Mouse (Mus musculus) neural tube, embryonic 11.5 days (tissue): ENCODE data around the gene Hmga1b. TPM values are rescaled to one million over a fixed set of nuclear protein-coding genes. Genes with fewer than 3 reads are reported as not detected.
"Not testable (repeated sequence)": the region's sequence is repeated elsewhere in the genome, so short reads cannot be mapped to it uniquely, and the experiment has no call there.

Experiments
- ATAC-seq: fragments of 200-750 bp; cut with Nextera tagmentation; 2 replicates; pipeline ENCODE4 v1.8.0; 2017; ENCODE audit warnings: moderate number of reproducible peaks, mild to moderate bottlenecking, moderate TSS enrichment, moderate library complexity; ENCODE audit not compliant: insufficient read depth, low FRiP score, low TSS enrichment
- DNase-seq: peaks from one replicate; pipeline ENCODE4 v3.0.0-alpha.2; 2015; ENCODE audit warnings: low spot score
- H3K27ac ChIP-seq: fragments of 300-500 bp; sonication (generic); 2 replicates; pipeline ENCODE4 v1.5.1; 2014; ENCODE audit warnings: low read depth, mild to moderate bottlenecking, low read length
- H3K27me3 ChIP-seq: fragments of 300-500 bp; sonication (generic); 2 replicates; pipeline ENCODE4 v1.6.1; 2014; ENCODE audit warnings: mild to moderate bottlenecking, low read length, mixed read lengths; ENCODE audit not compliant: control insufficient read depth, insufficient read depth
- H3K36me3 ChIP-seq: fragments of 300-500 bp; sonication (generic); 2 replicates; pipeline ENCODE4 v1.6.1; 2014; ENCODE audit warnings: mild to moderate bottlenecking, low read length, moderate library complexity, mixed read lengths; ENCODE audit not compliant: control insufficient read depth, insufficient read depth
- H3K4me1 ChIP-seq: fragments of 300-500 bp; sonication (generic); 2 replicates; pipeline ENCODE4 v1.6.1; 2014; ENCODE audit warnings: low read length, mixed read lengths; ENCODE audit not compliant: control insufficient read depth, insufficient read depth
- H3K4me2 ChIP-seq: fragments of 300-500 bp; sonication (generic); 2 replicates; pipeline ENCODE4 v1.6.1; 2014; ENCODE audit warnings: low read depth, mild to moderate bottlenecking, moderate library complexity
- H3K4me3 ChIP-seq: fragments of 300-500 bp; sonication (generic); 2 replicates; pipeline ENCODE4 v1.5.1; 2014; ENCODE audit warnings: low read depth, low read length
- H3K9ac ChIP-seq: fragments of 300-500 bp; sonication (generic); 2 replicates; pipeline ENCODE4 v1.6.1; 2014; ENCODE audit warnings: mild to moderate bottlenecking, low read length
- H3K9me3 ChIP-seq: fragments of 300-500 bp; sonication (generic); 2 replicates; pipeline ENCODE4 v1.6.1; 2016; ENCODE audit warnings: low read length; ENCODE audit not compliant: control insufficient read depth
- WGBS: fragments of 180-500 bp; shearing (Covaris S2); extraction: QIAGEN DNeasy Blood & Tissue Kit; methylation state at CpG from one replicate; pipeline ENCODE4 v1.1.7; 2014; 5-methylcytosine and 5-hydroxymethylcytosine counted together
- polyA plus RNA-seq: library from polyadenylated mRNA; unstranded; fragments of >200 nt; fragmentation: Nextera tagmentation; extraction: Ambion mirVana; gene quantifications from 2 replicates; pipeline ENCODE4 v1.2.1, GENCODE M21; 2014

Gene Hmga1b
- 7.7 and 8.6 TPM in 2 replicates for polyA plus RNA-seq

GRCm38 (mm10) chr11:120762672-120763041, at the start of gene Hmga1b:
Gene Hmga1b, plus strand, starts transcription at chr11:120762794.
- not testable (repeated sequence) for H3K9me3 ChIP-seq, ATAC-seq, DNase-seq, H3K36me3 ChIP-seq, H3K4me3 ChIP-seq, H3K27ac ChIP-seq, H3K27me3 ChIP-seq, H3K4me1 ChIP-seq, H3K4me2 ChIP-seq, H3K9ac ChIP-seq
- 31% methylated on average over 11 of the region's 14 CpGs for WGBS

DNA sequence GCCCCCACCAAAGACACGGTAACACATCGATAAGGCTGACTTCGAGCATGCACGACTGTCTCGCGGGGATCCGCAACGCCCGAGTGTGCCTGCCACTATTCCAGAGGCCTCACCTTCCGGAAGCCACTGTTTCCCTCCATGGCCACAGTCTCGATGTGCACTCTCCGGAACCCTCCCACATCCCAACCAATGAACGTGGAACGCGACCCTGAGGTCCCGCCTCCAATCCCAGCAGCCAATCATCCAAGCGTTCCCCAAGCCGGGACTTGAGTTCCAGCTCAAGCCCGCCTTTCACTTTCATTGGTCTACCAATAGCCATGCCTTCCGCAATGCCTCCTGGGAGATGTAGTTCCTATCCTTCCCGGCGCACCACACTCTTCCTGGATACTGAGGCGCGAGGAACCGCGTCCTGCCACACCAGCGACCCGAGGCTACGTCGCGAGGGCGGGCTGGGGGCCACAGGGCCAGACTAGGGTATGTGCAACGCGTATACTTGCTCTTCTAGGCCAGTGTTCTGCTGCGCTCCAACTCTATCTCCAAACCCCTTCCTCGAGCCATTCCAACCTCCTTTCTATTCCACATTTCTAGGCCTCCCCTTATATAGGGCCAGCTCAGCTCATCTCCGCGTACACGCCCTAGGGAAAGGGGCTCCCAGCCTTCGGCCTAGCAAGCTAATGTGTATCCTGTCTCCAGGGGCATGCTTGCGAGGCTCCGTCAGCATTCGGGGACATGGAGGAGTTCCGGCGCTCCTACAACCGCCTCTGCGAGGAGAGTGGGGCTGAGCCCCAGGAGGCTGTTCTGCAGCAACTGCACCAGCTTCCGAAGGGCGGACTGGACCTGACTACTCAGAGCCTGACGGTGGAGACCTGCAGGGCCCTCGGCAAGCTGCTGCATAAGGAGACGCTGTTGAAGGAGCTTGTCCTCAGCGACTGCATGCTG, 48.7 kb upstream of the Hmga1b start, which contains the start of the genes Cenpx and Lrrc45:
Cenpx (minus strand) TSS at position 159 of the 939 bp plus-strand sequence.
Lrrc45 (plus strand) TSS at position 346 of the 939 bp plus-strand sequence.
- H3K9ac ChIP-seq = peak within 1 kb of the TSS; percentile 62
- H3K4me3 ChIP-seq = peak within 1 kb of the TSS; percentile 65
- WGBS = 2% methylated on average over 53 of the region's 53 CpGs
- H3K27ac ChIP-seq = peak within 1 kb of the TSS; percentile 3; the same call in 1 of the 2 replicates
- peaks cover 12% of the 10 kb centered on the region for H3K4me1 ChIP-seq
- H3K4me2 ChIP-seq = peak within 1 kb of the TSS; percentile 96
- H3K9me3 ChIP-seq = no peaks in the 10 kb centered on the region
- no peaks in the 10 kb centered on the region for H3K27me3 ChIP-seq
- DNase-seq = peak; percentile 97
- H3K36me3 ChIP-seq = peaks cover 6% of the 10 kb centered on the region
- peak; percentile 94 for ATAC-seq

GRCm38 (mm10) chr11:120714546-120714945, 48.0 kb upstream of the Hmga1b start:
- Histone ChIP-seq H3K4me2 (peak overlapping the region; percentile 96), H3K9me3 (no peaks in the 10 kb centered on the region), H3K27ac (no peak overlapping the region), H3K36me3 (peaks cover 6% of the 10 kb centered on the region), H3K4me1 (peaks cover 12% of the 10 kb centered on the region), H3K4me3 (peak overlapping the region; percentile 65), H3K9ac (peak overlapping the region; percentile 62), H3K27me3 (no peaks in the 10 kb centered on the region)
- no peak for ATAC-seq
- DNase-seq = no peak
- 60% methylated on average over 10 of the region's 10 CpGs for WGBS

DNA sequence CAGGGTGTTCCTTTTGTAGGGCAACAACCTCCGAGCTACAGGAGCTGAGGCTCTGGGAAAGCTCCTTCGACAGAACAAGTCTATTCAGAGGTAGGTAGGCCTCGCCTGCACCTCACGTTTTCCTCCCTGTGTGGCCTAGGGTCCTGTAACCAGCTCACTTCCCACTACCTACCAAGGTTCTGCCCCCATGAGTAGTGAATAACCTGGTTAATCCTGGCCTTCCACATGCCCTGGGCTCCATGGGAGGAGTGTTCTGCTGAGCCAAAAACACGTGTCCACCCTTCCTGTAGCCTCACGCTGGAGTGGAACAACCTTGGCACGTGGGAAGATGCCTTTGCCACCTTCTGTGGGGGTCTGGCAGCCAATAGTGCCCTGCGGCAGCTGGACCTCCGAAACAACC, 47.5 kb upstream of the Hmga1b start:
- no peaks in the 10 kb centered on the region for H3K27me3 ChIP-seq
- ATAC-seq = no peak
- DNase-seq = no peak
- no peaks in the 10 kb centered on the region for H3K9me3 ChIP-seq
- H3K4me2 ChIP-seq = no peak overlapping the region
- H3K27ac ChIP-seq = no peak overlapping the region
- H3K4me1 ChIP-seq = peaks cover 12% of the 10 kb centered on the region
- WGBS = 90% methylated on average over 9 of the region's 9 CpGs
- no peak overlapping the region for H3K4me3 ChIP-seq
- peaks cover 6% of the 10 kb centered on the region for H3K36me3 ChIP-seq
- no peak overlapping the region for H3K9ac ChIP-seq

- Histone ChIP-seq H3K36me3 (peaks cover 6% of the 10 kb centered on the region), H3K27ac (no peak overlapping the region), H3K9ac (no peak overlapping the region), H3K4me2 (no peak overlapping the region), H3K4me1 (peaks cover 21% of the 10 kb centered on the region), H3K27me3 (peaks cover 13% of the 10 kb centered on the region), H3K4me3 (no peak overlapping the region), H3K9me3 (no peaks in the 10 kb centered on the region)
- ATAC-seq (no peak), DNase-seq (no peak)
- 91% methylated on average over 9 of the region's 9 CpGs for WGBS
These were observed 43.4 kb upstream of the Hmga1b start for GRCm38 (mm10) chr11:120719242-120719641.

GRCm38 (mm10) chr11:120719841-120720376, 42.7 kb upstream of the Hmga1b start:
- Histone ChIP-seq H3K4me2 (no peak overlapping the region), H3K4me3 (no peak overlapping the region), H3K4me1 (peaks cover 14% of the 10 kb centered on the region), H3K36me3 (peaks cover 6% of the 10 kb centered on the region), H3K27ac (no peak overlapping the region), H3K9me3 (no peaks in the 10 kb centered on the region), H3K27me3 (peaks cover 13% of the 10 kb centered on the region), H3K9ac (no peak overlapping the region)
- ATAC-seq = no peak
- no peak for DNase-seq
- 89% methylated on average over 13 of the region's 13 CpGs for WGBS

DNA sequence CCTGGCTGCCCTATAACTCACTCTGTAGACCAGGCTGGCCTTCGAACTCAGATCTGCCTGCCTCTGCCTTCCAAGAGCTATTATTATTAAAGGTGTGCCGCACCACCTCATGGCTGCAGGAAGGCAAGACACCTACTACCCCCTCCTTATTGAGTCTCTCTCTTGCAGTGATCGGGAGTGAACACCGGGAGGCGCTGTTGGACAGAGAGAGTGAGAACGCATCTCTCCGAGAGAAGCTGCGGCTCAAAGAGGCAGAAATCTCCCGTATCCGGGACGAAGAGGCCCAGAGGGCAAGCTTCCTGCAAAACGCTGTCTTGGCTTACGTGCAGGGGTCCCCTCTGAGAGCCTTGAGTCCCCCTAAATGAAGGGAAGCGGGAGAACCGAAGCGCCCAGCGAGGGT, 42.1 kb upstream of the Hmga1b start:
- H3K4me3 ChIP-seq = peak overlapping the region; percentile 60
- H3K36me3 ChIP-seq = peaks cover 6% of the 10 kb centered on the region
- DNase-seq = peak; percentile 92
- H3K9me3 ChIP-seq = no peaks in the 10 kb centered on the region
- no peak overlapping the region for H3K27ac ChIP-seq
- 0 out of 2 replicates have a peak, but pooled peaks have one; percentile 5 for ATAC-seq
- H3K4me2 ChIP-seq = peak overlapping the region; percentile 99
- H3K4me1 ChIP-seq = peaks cover 14% of the 10 kb centered on the region
- H3K27me3 ChIP-seq = peaks cover 13% of the 10 kb centered on the region
- H3K9ac ChIP-seq = peak overlapping the region; percentile 82
- 11% methylated on average over 17 of the region's 17 CpGs for WGBS

- peak within 1 kb of the TSS; percentile 82 for H3K9ac ChIP-seq
- H3K9me3 ChIP-seq = no peaks in the 10 kb centered on the region
- H3K27me3 ChIP-seq = peaks cover 13% of the 10 kb centered on the region
- H3K4me2 ChIP-seq = peak within 1 kb of the TSS; percentile 99
- peak within 1 kb of the TSS; percentile 60 for H3K4me3 ChIP-seq
- peak; percentile 84 for ATAC-seq
- H3K27ac ChIP-seq = 0 out of 2 replicates have a peak within 1 kb of the TSS, but pooled peaks have one; percentile 34
- under 1% methylated on average over 79 of the region's 90 CpGs for WGBS
- peaks cover 6% of the 10 kb centered on the region for H3K36me3 ChIP-seq
- H3K4me1 ChIP-seq = peaks cover 14% of the 10 kb centered on the region
- peak; percentile 87 for DNase-seq
These were observed 41.2 kb upstream of the Hmga1b start, which contains the start of gene Rac3 for GRCm38 (mm10) chr11:120721124-120722066. Gene Rac3, plus strand, starts transcription at chr11:120721470.
